10 mouse cellular contexts compared by ENCODE assay signal in the genomic region with DNA sequence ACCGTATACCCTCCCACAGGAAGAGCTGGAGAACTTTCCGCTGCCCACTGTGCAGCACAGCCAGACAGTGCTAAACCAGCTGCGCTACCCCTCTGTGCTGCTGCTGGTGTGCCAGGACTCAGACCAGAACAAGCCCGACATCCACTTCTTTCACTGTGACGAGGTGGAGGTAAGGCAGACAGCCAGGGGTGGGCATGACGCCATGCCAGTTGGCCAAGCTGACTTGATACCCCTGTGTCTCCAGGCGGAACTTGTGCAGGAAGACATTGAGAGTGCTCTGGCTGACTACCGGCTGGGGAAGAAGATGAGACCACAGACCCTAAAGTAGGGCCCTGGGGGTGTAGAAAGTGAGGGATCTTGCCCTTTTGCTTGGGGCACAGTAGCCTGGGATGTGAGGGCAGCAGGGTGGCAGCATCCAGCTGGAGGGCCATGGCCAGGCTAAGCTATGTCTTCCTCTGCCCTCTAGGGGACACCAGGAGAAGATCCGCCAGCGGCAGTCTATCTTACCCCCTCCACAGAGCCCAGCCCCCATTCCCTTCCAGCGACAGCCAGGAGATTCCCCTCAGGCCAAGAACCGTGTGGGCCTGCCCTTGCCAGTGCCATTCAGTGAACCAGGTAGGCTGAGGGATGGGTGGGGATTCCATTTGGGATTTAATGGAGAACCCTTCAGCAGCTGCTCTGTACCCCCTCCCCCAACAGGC. TPM values are rescaled to one million over a fixed set of nuclear protein-coding genes. Genes with fewer than 3 reads are reported as not detected.
A peak's percentile ranks its signal among the peaks of the same experiment; 100 is the strongest.
DNase-seq lines count a peak whose midpoint lies in the region; ATAC-seq and TF ChIP-seq lines count a peak whose summit lies in the region.
"Had no signal": no experiment of that assay in that cellular context is flagged by ENCODE, and none has a peak within 500 bp of the region (broad histone marks: within the 10 kb centered on the region; RNA-seq: fewer than 3 reads in every experiment).

No protein-coding gene starts in this region.

- H3K4me2 ChIP-seq in midbrain, embryonic 13.5 days (replicated peaks) = no peak overlapping the region
- no peak overlapping the region for H3K4me2 ChIP-seq in midbrain, embryonic 11.5 days
- no peak overlapping the region for H3K4me2 ChIP-seq in midbrain, embryonic 16.5 days (ENCODE audit: low read length)
- H3K4me2 ChIP-seq: neural tube, embryonic 12.5 days had no signal

- H3K9ac ChIP-seq in midbrain, embryonic 13.5 days (replicated peaks) = 0 out of 2 replicates have a peak overlapping the region, but pooled peaks have one; percentile 7
- H3K9ac ChIP-seq in midbrain, embryonic 11.5 days (ENCODE audit: low read length) = no peak overlapping the region
- no peak overlapping the region for H3K9ac ChIP-seq in midbrain, embryonic 16.5 days (ENCODE audit: low read depth, low read length)
- H3K9ac ChIP-seq: neural tube, embryonic 12.5 days had no signal

- ATAC-seq in midbrain, embryonic 13.5 days = 0 out of 2 replicates have a peak, but pooled peaks have one; percentile 40
- no peak for ATAC-seq in midbrain, embryonic 11.5 days (ENCODE audit: low FRiP score)
- ATAC-seq in erythroblast, adult 5-6 weeks (replicated peaks; ENCODE audit: low FRiP score, poor library complexity, severe bottlenecking) = 0 out of 2 replicates have a peak, but pooled peaks have one; percentile 15
- peak; percentile 39; the same call in 1 of the 2 replicates for ATAC-seq in midbrain, embryonic 16.5 days

- peaks cover 5% of the 10 kb centered on the region for H3K27me3 ChIP-seq in midbrain, embryonic 13.5 days
- no peaks in the 10 kb centered on the region for H3K27me3 ChIP-seq in midbrain, embryonic 11.5 days (ENCODE audit: control insufficient read depth, insufficient read depth, low read length)
- no peaks in the 10 kb centered on the region for H3K27me3 ChIP-seq in midbrain, embryonic 16.5 days (ENCODE audit: control insufficient read depth, insufficient read depth, low read depth, low read length)

- no peak for DNase-seq in gastrocnemius, adult 2 months
- no peak for DNase-seq in gastrocnemius, postnatal 10 days
- DNase-seq in midbrain, embryonic 11.5 days (ENCODE audit: low spot score, missing footprints) = no peak
- DNase-seq in heart, postnatal 25 days (ENCODE audit: low spot score) = no peak
- DNase-seq in ovary, postnatal 10 days (ENCODE audit: low spot score) = no peak

- H3K27ac ChIP-seq in gastrocnemius, adult 2 months = no peak overlapping the region
- H3K27ac ChIP-seq in midbrain, embryonic 13.5 days = no peak overlapping the region
- H3K27ac ChIP-seq in midbrain, embryonic 11.5 days (ENCODE audit: low read depth, low read length) = no peak overlapping the region
- H3K27ac ChIP-seq in midbrain, embryonic 16.5 days (ENCODE audit: low read length) = peak overlapping the region; percentile 50
- H3K27ac ChIP-seq: neural tube, embryonic 12.5 days had no signal

- WGBS in midbrain, embryonic 13.5 days = 57% methylated on average over 12 of the region's 12 CpGs
- WGBS in midbrain, embryonic 11.5 days = 61% methylated on average over 12 of the region's 12 CpGs
- WGBS in midbrain, embryonic 16.5 days = 57% methylated on average over 12 of the region's 12 CpGs

- intact Hi-C loops in gastrocnemius, adult 2 months (cut with DNase I) = no loop called here
- intact Hi-C loops in heart, postnatal 25 days (cut with DNase I) = no loop called here

- peak; percentile 19; the same call in 1 of the 2 replicates for TF ChIP-seq CTCF in gastrocnemius, adult 2 months (IDR thresholded peaks at IDR 0.05)

- H3K4me3 ChIP-seq in gastrocnemius, adult 2 months = no peak overlapping the region
- no peak overlapping the region for H3K4me3 ChIP-seq in midbrain, embryonic 13.5 days (replicated peaks)
- H3K4me3 ChIP-seq in midbrain, embryonic 11.5 days (ENCODE audit: low read depth, low read length) = no peak overlapping the region
- H3K4me3 ChIP-seq in midbrain, embryonic 16.5 days (ENCODE audit: low read depth, low read length) = no peak overlapping the region
- H3K4me3 ChIP-seq: erythroblast, embryonic 14.5 days; neural tube, embryonic 12.5 days had no signal

- no peaks in the 10 kb centered on the region for H3K36me3 ChIP-seq in midbrain, embryonic 13.5 days
- no peaks in the 10 kb centered on the region for H3K36me3 ChIP-seq in midbrain, embryonic 11.5 days (ENCODE audit: control insufficient read depth, insufficient read depth, low read length)
- H3K36me3 ChIP-seq in midbrain, embryonic 16.5 days (ENCODE audit: control insufficient read depth, insufficient read depth, low read length) = no peaks in the 10 kb centered on the region
- H3K36me3 ChIP-seq: neural tube, embryonic 12.5 days had no signal

- peaks cover 8% of the 10 kb centered on the region; the same call in 1 of the 2 replicates for H3K4me1 ChIP-seq in midbrain, embryonic 13.5 days (replicated peaks)
- H3K4me1 ChIP-seq in midbrain, embryonic 11.5 days (ENCODE audit: control insufficient read depth, insufficient read depth, low read length) = no peaks in the 10 kb centered on the region
- peaks cover 9% of the 10 kb centered on the region for H3K4me1 ChIP-seq in midbrain, embryonic 16.5 days (ENCODE audit: control insufficient read depth, insufficient read depth, low read length)

- no peaks in the 10 kb centered on the region for H3K9me3 ChIP-seq in midbrain, embryonic 13.5 days
- no peaks in the 10 kb centered on the region for H3K9me3 ChIP-seq in midbrain, embryonic 11.5 days (ENCODE audit: control insufficient read depth, low read length)
- no peaks in the 10 kb centered on the region for H3K9me3 ChIP-seq in midbrain, embryonic 16.5 days (replicated peaks; ENCODE audit: control insufficient read depth, low read length, poor library complexity, severe bottlenecking)
- H3K9me3 ChIP-seq: neural tube, embryonic 12.5 days had no signal

RNA-seq across cellular contexts. Expression of a gene that starts 17.1 kb away (rescaled TPM):
- 1 to 10 TPM; 2.6 to 3.1 TPM for total RNA-seq in gastrocnemius, adult 2 months (2021)
- total RNA-seq in gastrocnemius, postnatal 10 days (2021) = 1 to 10 TPM; 1.5 to 2.3 TPM
- 0.23 and 0.31 TPM in 2 replicates for polyA plus RNA-seq in midbrain, embryonic 13.5 days (2015; fragmentation: Nextera tagmentation; extraction: Ambion mirVana)
- 0.97 and 1.3 TPM in 2 replicates for polyA plus RNA-seq in midbrain, embryonic 11.5 days (2014; fragmentation: Nextera tagmentation; extraction: Ambion mirVana)
- not detected in 2 replicates for total RNA-seq in erythroblast, adult 5-6 weeks (2015; ENCODE audit: low replicate concordance)
- total RNA-seq in erythroblast, adult 5-6 weeks (2017; ENCODE audit: low replicate concordance) = not detected in 2 replicates
- polyA plus RNA-seq in midbrain, embryonic 16.5 days (2015; fragmentation: Nextera tagmentation; extraction: Ambion mirVana) = 0.61 and 1.0 TPM in 2 replicates
- total RNA-seq in heart, postnatal 25 days (2021) = 1 to 10 TPM; 3.2 to 4.3 TPM

RNA-seq across cellular contexts. Expression of a gene that starts 28.2 kb away (rescaled TPM):
- 10 to 100 TPM; 11.5 to 16.9 TPM for total RNA-seq in gastrocnemius, adult 2 months (2021)
- 10 to 100 TPM; 12.1 to 12.8 TPM for total RNA-seq in gastrocnemius, postnatal 10 days (2021)
- polyA plus RNA-seq in midbrain, embryonic 13.5 days (2015; fragmentation: Nextera tagmentation; extraction: Ambion mirVana) = 76.6 and 77.3 TPM in 2 replicates
- 31.4 and 34.4 TPM in 2 replicates for polyA plus RNA-seq in midbrain, embryonic 11.5 days (2014; fragmentation: Nextera tagmentation; extraction: Ambion mirVana)
- total RNA-seq in erythroblast, adult 5-6 weeks (2015; ENCODE audit: low replicate concordance) = 6.5 and 8.4 TPM in 2 replicates
- total RNA-seq in erythroblast, adult 5-6 weeks (2017; ENCODE audit: low replicate concordance) = 10.5 and 12.9 TPM in 2 replicates
- 53.1 and 54.7 TPM in 2 replicates for polyA plus RNA-seq in midbrain, embryonic 16.5 days (2015; fragmentation: Nextera tagmentation; extraction: Ambion mirVana)
- total RNA-seq in heart, postnatal 25 days (2021) = 10 to 100 TPM; 13.5 to 13.9 TPM

RNA-seq across cellular contexts. Expression of a gene that starts 28.3 kb away (rescaled TPM):
- 10 to 100 TPM; 13.3 to 14.0 TPM for total RNA-seq in gastrocnemius, adult 2 months (2021)
- total RNA-seq in gastrocnemius, postnatal 10 days (2021) = 10 to 100 TPM; 24.6 to 28.7 TPM
- polyA plus RNA-seq in midbrain, embryonic 13.5 days (2015; fragmentation: Nextera tagmentation; extraction: Ambion mirVana) = 140 and 148 TPM in 2 replicates
- polyA plus RNA-seq in midbrain, embryonic 11.5 days (2014; fragmentation: Nextera tagmentation; extraction: Ambion mirVana) = 61.6 and 66.9 TPM in 2 replicates
- total RNA-seq in erythroblast, adult 5-6 weeks (2015; ENCODE audit: low replicate concordance) = 9.4 and 18.3 TPM in 2 replicates
- 14.1 and 16.0 TPM in 2 replicates for total RNA-seq in erythroblast, adult 5-6 weeks (2017; ENCODE audit: low replicate concordance)
- 211 and 237 TPM in 2 replicates for polyA plus RNA-seq in midbrain, embryonic 16.5 days (2015; fragmentation: Nextera tagmentation; extraction: Ambion mirVana)
- 10 to 100 TPM; 16.4 to 17.1 TPM for total RNA-seq in heart, postnatal 25 days (2021)

RNA-seq across cellular contexts. Expression of a gene that starts 36.2 kb away (rescaled TPM):
- total RNA-seq in gastrocnemius, adult 2 months (2021) = 10 to 100 TPM; 77.5 to 88.3 TPM
- total RNA-seq in gastrocnemius, postnatal 10 days (2021) = 100 to 1,000 TPM; 110 to 111 TPM
- 337 and 346 TPM in 2 replicates for polyA plus RNA-seq in midbrain, embryonic 13.5 days (2015; fragmentation: Nextera tagmentation; extraction: Ambion mirVana)
- polyA plus RNA-seq in midbrain, embryonic 11.5 days (2014; fragmentation: Nextera tagmentation; extraction: Ambion mirVana) = 386 and 400 TPM in 2 replicates
- total RNA-seq in erythroblast, adult 5-6 weeks (2015; ENCODE audit: low replicate concordance) = 132 and 180 TPM in 2 replicates
- total RNA-seq in erythroblast, adult 5-6 weeks (2017; ENCODE audit: low replicate concordance) = 443 and 565 TPM in 2 replicates
- polyA plus RNA-seq in midbrain, embryonic 16.5 days (2015; fragmentation: Nextera tagmentation; extraction: Ambion mirVana) = 291 and 309 TPM in 2 replicates
- 100 to 1,000 TPM; 124 to 126 TPM for total RNA-seq in heart, postnatal 25 days (2021)

RNA-seq across cellular contexts. Expression of a gene that starts 58.2 kb away (rescaled TPM):
- total RNA-seq in gastrocnemius, adult 2 months (2021) = 1 to 10 TPM; 5.5 to 8.3 TPM
- 10 to 100 TPM; 12.1 to 13.5 TPM for total RNA-seq in gastrocnemius, postnatal 10 days (2021)
- 55.1 and 63.8 TPM in 2 replicates for polyA plus RNA-seq in midbrain, embryonic 13.5 days (2015; fragmentation: Nextera tagmentation; extraction: Ambion mirVana)
- 34.0 and 36.1 TPM in 2 replicates for polyA plus RNA-seq in midbrain, embryonic 11.5 days (2014; fragmentation: Nextera tagmentation; extraction: Ambion mirVana)
- total RNA-seq in erythroblast, adult 5-6 weeks (2015; ENCODE audit: low replicate concordance) = 6.3 and 9.2 TPM in 2 replicates
- total RNA-seq in erythroblast, adult 5-6 weeks (2017; ENCODE audit: low replicate concordance) = 4.9 and 6.0 TPM in 2 replicates
- 48.5 and 54.9 TPM in 2 replicates for polyA plus RNA-seq in midbrain, embryonic 16.5 days (2015; fragmentation: Nextera tagmentation; extraction: Ambion mirVana)
- 10 to 100 TPM; 13.8 to 14.2 TPM for total RNA-seq in heart, postnatal 25 days (2021)
